Mouse (Mus musculus): ENCODE results near the gene Hmga1.

- TF ChIP-seq CTCF (IDR thresholded peaks at IDR 0.05; ENCODE audit: insufficient read depth, low read length) (no peak), POLR2A (IDR thresholded peaks at IDR 0.05; ENCODE audit: borderline replicate concordance, extremely low read depth, low read depth, low read length) (no peak)
Measured at GRCm38 (mm10) chr17:27508513-27508912, 47.8 kb upstream of the Hmga1 start.
